Mouse (Mus musculus): ENCODE data around the gene Capza1. TPM values are rescaled to one million over a fixed set of nuclear protein-coding genes. Genes with fewer than 3 reads are reported as not detected.
A peak's percentile ranks its signal among the peaks of the same experiment; 100 is the strongest.
"Not testable (repeated sequence)": the region's sequence is repeated elsewhere in the genome, so short reads cannot be mapped to it uniquely, and the experiment has no call there.

Capza1 gene
- polyA plus RNA-seq, 1 experiment from 2014 or later = 119 TPM

- TF ChIP-seq CTCF (IDR thresholded peaks at IDR 0.05; ENCODE audit: low read depth) = no peak
- Histone ChIP-seq H3K27me3 (ENCODE audit: insufficient read depth, low read length) (no peaks in the 10 kb centered on the region), H3K27ac (no peak overlapping the region), H3K9ac (ENCODE audit: low read depth, low read length) (no peak overlapping the region), H3K4me3 (replicated peaks; ENCODE audit: low read depth, low read length) (no peak overlapping the region), H3K9me3 (replicated peaks; ENCODE audit: low read length) (no peaks in the 10 kb centered on the region), H3K4me2 (ENCODE audit: low read length) (no peak overlapping the region), H3K4me1 (replicated peaks; ENCODE audit: insufficient read depth, low read length) (no peaks in the 10 kb centered on the region), H3K36me3 (ENCODE audit: insufficient read depth, low read length) (peaks cover 16% of the 10 kb centered on the region)
- no peak for ATAC-seq (replicated peaks; ENCODE audit: low FRiP score, low read depth)
- WGBS = 88% methylated on average over 3 of the region's 3 CpGs
- DNase-seq (ENCODE audit: low spot score) = peak; percentile 16
These were observed 24.3 kb upstream of the Capza1 start for GRCm38 (mm10) chr3:104888585-104888984.

DNA sequence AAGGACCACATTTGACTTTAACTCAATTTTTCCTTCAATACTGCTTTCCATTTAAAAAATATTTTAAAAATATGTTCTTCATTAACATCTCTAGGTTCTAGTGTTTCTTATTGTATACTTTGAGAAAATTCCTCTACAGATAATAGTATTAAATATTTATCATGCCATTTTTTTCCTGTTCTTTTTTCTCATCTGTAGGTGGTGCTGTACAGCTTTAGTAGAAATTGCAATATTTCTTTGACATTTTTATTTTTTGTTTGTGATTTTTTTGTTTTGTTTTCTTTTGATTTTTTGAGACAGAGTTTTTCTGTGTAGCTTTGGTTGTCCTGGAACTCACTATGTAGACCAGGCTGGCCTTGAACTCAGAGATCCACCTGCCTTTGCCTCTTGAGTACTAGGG lies 5.3 kb upstream of the Capza1 start:
- Histone ChIP-seq H3K4me1 (replicated peaks; ENCODE audit: insufficient read depth, low read length) (no peaks in the 10 kb centered on the region; the same call in 1 of the 2 replicates), H3K27ac (no peak overlapping the region), H3K9me3 (replicated peaks; ENCODE audit: low read length) (no peaks in the 10 kb centered on the region), H3K4me2 (ENCODE audit: low read length) (no peak overlapping the region), H3K9ac (ENCODE audit: low read depth, low read length) (no peak overlapping the region), H3K27me3 (ENCODE audit: insufficient read depth, low read length) (no peaks in the 10 kb centered on the region), H3K36me3 (ENCODE audit: insufficient read depth, low read length) (peaks cover 29% of the 10 kb centered on the region), H3K4me3 (replicated peaks; ENCODE audit: low read depth, low read length) (no peak overlapping the region)
- peak; percentile 37 for DNase-seq (ENCODE audit: low spot score)
- peak; percentile 38; the same call in 1 of the 2 replicates for TF ChIP-seq CTCF (IDR thresholded peaks at IDR 0.05; ENCODE audit: low read depth)
- ATAC-seq (replicated peaks; ENCODE audit: low FRiP score, low read depth) = no peak

DNA sequence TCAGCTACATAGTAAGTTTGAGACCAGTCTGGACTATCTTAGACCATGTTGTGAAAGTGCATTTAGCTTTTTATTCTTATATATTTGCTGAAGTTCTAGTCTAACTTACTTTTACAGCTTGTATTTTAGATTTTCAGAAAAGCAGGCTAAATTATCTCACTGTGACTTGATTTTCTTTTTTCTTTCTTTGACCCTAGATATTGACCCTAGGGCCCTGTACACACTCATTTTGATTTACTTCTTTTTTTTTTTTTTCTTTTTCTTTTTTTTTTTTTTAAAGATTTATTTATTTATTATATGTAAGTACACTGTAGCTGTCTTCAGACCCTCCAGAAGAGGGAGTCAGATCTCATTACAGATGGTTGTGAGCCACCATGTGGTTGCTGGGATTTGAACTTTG lies 2.4 kb upstream of the Capza1 start:
- H3K4me3 ChIP-seq (replicated peaks; ENCODE audit: low read depth, low read length); H3K27ac ChIP-seq; ATAC-seq (replicated peaks; ENCODE audit: low FRiP score, low read depth): not testable (repeated sequence)

DNA sequence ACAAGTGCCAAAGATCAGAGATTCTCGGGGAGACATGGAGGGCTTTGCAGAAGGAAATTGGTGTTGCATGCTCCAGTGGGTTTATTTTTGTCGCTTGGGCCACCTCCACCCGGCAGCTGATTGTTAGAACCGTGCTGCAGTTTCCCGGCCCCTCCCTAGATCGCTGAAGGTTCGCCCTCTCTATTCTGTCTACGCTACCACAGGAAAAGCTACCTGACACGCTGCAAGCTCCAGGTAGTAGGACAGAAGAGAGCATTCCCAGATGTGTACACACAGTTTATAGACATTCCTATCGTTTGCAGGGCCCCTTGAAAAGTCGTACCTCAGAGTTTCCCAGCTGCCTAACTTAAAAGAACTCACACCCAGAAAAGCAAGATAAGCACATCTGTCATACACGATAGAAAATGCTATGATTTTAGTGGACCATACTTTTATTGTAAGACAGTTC lies 1.1 kb upstream of the Capza1 start:
- 1% methylated on average over 12 of the region's 12 CpGs for WGBS
- H3K27ac ChIP-seq = peak overlapping the region; percentile 99
- peak overlapping the region; percentile 70 for H3K4me3 ChIP-seq (replicated peaks; ENCODE audit: low read depth, low read length)
- no peaks in the 10 kb centered on the region for H3K9me3 ChIP-seq (replicated peaks; ENCODE audit: low read length)
- no peaks in the 10 kb centered on the region for H3K27me3 ChIP-seq (ENCODE audit: insufficient read depth, low read length)
- no peaks in the 10 kb centered on the region for H3K36me3 ChIP-seq (ENCODE audit: insufficient read depth, low read length)
- peak overlapping the region; percentile 93 for H3K9ac ChIP-seq (ENCODE audit: low read depth, low read length)
- peak overlapping the region; percentile 71 for H3K4me2 ChIP-seq (ENCODE audit: low read length)
- no peak for TF ChIP-seq CTCF (IDR thresholded peaks at IDR 0.05; ENCODE audit: low read depth)
- peak; percentile 51 for DNase-seq (ENCODE audit: low spot score)
- 0 out of 2 replicates have a peak, but pooled peaks have one; percentile 9 for ATAC-seq (replicated peaks; ENCODE audit: low FRiP score, low read depth)
- peaks cover 6% of the 10 kb centered on the region; the same call in 1 of the 2 replicates for H3K4me1 ChIP-seq (replicated peaks; ENCODE audit: insufficient read depth, low read length)

More for the DNA sequence above, 2.4 kb upstream of the Capza1 start:
- DNase-seq (ENCODE audit: low spot score); H3K9ac ChIP-seq (ENCODE audit: low read depth, low read length); H3K36me3 ChIP-seq (ENCODE audit: insufficient read depth, low read length); H3K9me3 ChIP-seq (replicated peaks; ENCODE audit: low read length); H3K27me3 ChIP-seq (ENCODE audit: insufficient read depth, low read length); H3K4me2 ChIP-seq (ENCODE audit: low read length); H3K4me1 ChIP-seq (replicated peaks; ENCODE audit: insufficient read depth, low read length): not testable (repeated sequence)

DNA sequence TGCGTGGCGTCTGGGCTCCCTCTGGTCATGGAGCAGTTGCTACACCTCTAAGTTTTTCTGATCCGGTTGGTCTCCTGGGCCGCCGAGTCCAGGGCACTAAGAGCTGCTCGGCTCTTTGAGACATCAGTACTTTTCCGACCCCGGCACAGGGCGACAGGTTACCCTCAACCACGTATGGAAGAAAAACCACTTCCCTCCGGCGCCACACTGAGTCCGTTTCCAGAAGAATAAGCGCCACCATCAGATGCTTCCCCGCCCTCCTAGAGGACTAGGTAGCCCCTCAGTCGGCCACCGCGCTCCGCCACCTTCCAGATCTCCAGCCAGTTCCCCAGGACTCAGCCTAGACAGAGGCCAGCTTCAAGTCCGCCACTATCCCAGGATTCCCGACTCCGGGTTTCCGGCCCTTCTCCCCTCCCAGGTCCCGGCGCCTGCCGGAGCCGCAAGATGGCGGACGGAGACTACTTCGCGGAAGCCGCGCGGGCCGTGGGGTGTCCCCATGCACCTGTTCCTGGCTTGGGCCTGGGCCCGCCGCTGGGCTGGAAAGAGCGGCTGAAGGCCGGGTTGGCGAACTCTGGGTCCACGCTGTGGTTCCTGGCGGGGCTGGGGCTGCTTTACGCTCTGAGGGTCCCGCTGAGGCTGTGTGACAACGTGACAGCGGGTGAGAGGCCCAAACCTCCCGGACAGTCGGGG lies 491 bp upstream of the Capza1 start:
- peak overlapping the region; percentile 99 for H3K27ac ChIP-seq
- peak; percentile 23; the same call in 1 of the 2 replicates for TF ChIP-seq CTCF (IDR thresholded peaks at IDR 0.05; ENCODE audit: low read depth)
- H3K4me3 ChIP-seq (replicated peaks; ENCODE audit: low read depth, low read length) = peak overlapping the region; percentile 70
- no peaks in the 10 kb centered on the region for H3K27me3 ChIP-seq (ENCODE audit: insufficient read depth, low read length)
- peak overlapping the region; percentile 93 for H3K9ac ChIP-seq (ENCODE audit: low read depth, low read length)
- H3K4me1 ChIP-seq (replicated peaks; ENCODE audit: insufficient read depth, low read length) = peaks cover 6% of the 10 kb centered on the region; the same call in 1 of the 2 replicates
- peak overlapping the region; percentile 71 for H3K4me2 ChIP-seq (ENCODE audit: low read length)
- H3K36me3 ChIP-seq (ENCODE audit: insufficient read depth, low read length) = no peaks in the 10 kb centered on the region
- H3K9me3 ChIP-seq (replicated peaks; ENCODE audit: low read length) = no peaks in the 10 kb centered on the region
- whole genome bisulfite sequencing = under 1% methylated on average over 48 of the region's 48 CpGs
- ATAC-seq (replicated peaks; ENCODE audit: low FRiP score, low read depth) = peak; percentile 88
- DNase-seq (ENCODE audit: low spot score) = peak; percentile 94

DNA sequence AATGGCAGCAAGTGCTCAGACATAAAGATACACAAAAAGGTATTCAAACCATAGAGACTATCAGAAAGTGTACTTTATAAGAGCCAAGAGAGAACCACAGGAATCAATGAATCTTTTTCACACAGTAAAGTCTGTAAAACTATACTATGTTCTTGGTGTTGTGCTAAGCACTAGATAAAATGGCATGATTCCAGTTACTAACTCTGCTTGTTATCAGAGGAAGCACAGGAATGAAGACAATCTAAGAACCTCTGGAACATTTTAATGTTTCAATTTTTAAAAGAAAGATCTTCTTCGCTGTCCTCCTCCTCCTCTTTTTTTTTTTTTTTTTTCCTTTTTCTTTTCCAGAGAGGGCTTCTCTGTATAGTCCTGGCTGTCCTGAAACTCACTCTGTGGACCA lies 5.7 kb downstream of the Capza1 start:
- 94% methylated on average over 1 of the region's 1 CpGs for WGBS
- H3K27me3 ChIP-seq (ENCODE audit: insufficient read depth, low read length) = no peaks in the 10 kb centered on the region
- H3K27ac ChIP-seq = no peak overlapping the region
- no peak overlapping the region for H3K4me3 ChIP-seq (replicated peaks; ENCODE audit: low read depth, low read length)
- H3K9ac ChIP-seq (ENCODE audit: low read depth, low read length) = no peak overlapping the region
- ATAC-seq (replicated peaks; ENCODE audit: low FRiP score, low read depth) (no peak), DNase-seq (ENCODE audit: low spot score) (no peak)
- no peaks in the 10 kb centered on the region for H3K9me3 ChIP-seq (replicated peaks; ENCODE audit: low read length)
- H3K4me2 ChIP-seq (ENCODE audit: low read length) = no peak overlapping the region
- H3K36me3 ChIP-seq (ENCODE audit: insufficient read depth, low read length) = no peaks in the 10 kb centered on the region
- TF ChIP-seq CTCF (IDR thresholded peaks at IDR 0.05; ENCODE audit: low read depth) = no peak
- peaks cover 11% of the 10 kb centered on the region; the same call in 1 of the 2 replicates for H3K4me1 ChIP-seq (replicated peaks; ENCODE audit: insufficient read depth, low read length)

Data from kidney, postnatal 0 days (tissue).